Mouse (Mus musculus) hindbrain, embryonic 15.5 days (tissue): ENCODE data around the gene Macf1. TPM values are rescaled to one million over a fixed set of nuclear protein-coding genes. Genes with fewer than 3 reads are reported as not detected.
"Not testable (repeated sequence)": the region's sequence is repeated elsewhere in the genome, so short reads cannot be mapped to it uniquely, and the experiment has no call there.

ENCODE experiments used
- ATAC-seq: fragments of 200-750 bp; cut with Nextera tagmentation; 2 replicates; pipeline ENCODE4 v1.8.0; 2017; ENCODE audit warnings: low read depth, moderate number of reproducible peaks, moderate TSS enrichment; ENCODE audit not compliant: low FRiP score
- H3K27ac ChIP-seq: fragments of 300-500 bp; sonication (generic); replicated peaks from 2 replicates; pipeline ENCODE4 v1.5.1; 2015; ENCODE audit warnings: mild to moderate bottlenecking, inconsistent platforms
- H3K27me3 ChIP-seq: fragments of 300-500 bp; sonication (generic); 2 replicates; pipeline ENCODE4 v1.6.1; 2015; ENCODE audit warnings: control low read depth, inconsistent platforms
- H3K36me3 ChIP-seq: fragments of 300-500 bp; sonication (generic); 2 replicates; pipeline ENCODE4 v1.6.1; 2015; ENCODE audit warnings: control low read depth, inconsistent platforms
- H3K4me1 ChIP-seq: fragments of 300-500 bp; sonication (generic); replicated peaks from 2 replicates; pipeline ENCODE4 v1.6.1; 2015; ENCODE audit warnings: control low read depth, inconsistent platforms
- H3K4me2 ChIP-seq: fragments of 300-500 bp; sonication (generic); 2 replicates; pipeline ENCODE4 v1.6.1; 2015; ENCODE audit warnings: moderate library complexity, mild to moderate bottlenecking, inconsistent platforms
- H3K4me3 ChIP-seq: fragments of 300-500 bp; sonication (generic); 2 replicates; pipeline ENCODE4 v1.5.1; 2015; ENCODE audit warnings: mild to moderate bottlenecking, inconsistent platforms
- H3K9ac ChIP-seq: fragments of 300-500 bp; sonication (generic); 2 replicates; pipeline ENCODE4 v1.6.1; 2015; ENCODE audit warnings: inconsistent platforms
- H3K9me3 ChIP-seq: fragments of 300-500 bp; sonication (generic); 2 replicates; pipeline ENCODE4 v1.6.1; 2016; ENCODE audit warnings: control low read depth, inconsistent platforms
- WGBS: fragments of 180-500 bp; shearing (Covaris S2); methylation state at CpG from one replicate; pipeline ENCODE4 v1.1.7; 2015; 5-methylcytosine and 5-hydroxymethylcytosine counted together
- microRNA-seq: library from miRNA; unstranded; fragments of <30 nt; microRNA quantifications from one replicate; pipeline ENCODE4, GENCODE M21; 2016
- polyA plus RNA-seq: library from polyadenylated mRNA; unstranded; fragments of >200 nt; fragmentation: Nextera tagmentation; extraction: Ambion mirVana; gene quantifications from 2 replicates; pipeline ENCODE4 v1.2.1, GENCODE M21; 2015

Gene Macf1
- polyA plus RNA-seq, 1 experiment from 2014 or later, result 69.2 TPM

DNA sequence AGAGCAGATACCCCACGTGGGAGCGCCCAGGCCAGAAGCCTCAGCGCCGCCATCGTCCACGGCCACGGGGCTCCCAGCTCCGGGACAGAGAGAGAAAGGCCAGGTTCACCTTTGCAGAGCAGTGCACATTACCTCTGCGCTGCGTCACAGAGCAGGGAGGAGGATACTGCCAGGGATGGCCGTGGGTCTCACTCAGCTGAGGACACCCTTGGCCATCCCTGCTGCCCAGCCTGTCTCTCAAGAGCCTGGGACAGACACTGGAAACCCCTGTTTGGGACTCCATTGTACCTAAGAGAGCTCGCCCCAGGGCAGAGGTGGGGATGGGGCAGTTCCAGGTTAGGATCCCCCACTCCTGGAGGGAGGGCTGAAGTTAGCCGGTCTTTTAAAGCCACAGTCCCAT lies 360.6 kb downstream of the Macf1 start, which contains the start of gene Oxct2a:
Gene Oxct2a (minus strand): TSS at position 101 of the 400 bp plus-strand sequence.
- no peak within 1 kb of the TSS for H3K9ac ChIP-seq
- ATAC-seq, result no peak
- no peak within 1 kb of the TSS for H3K27ac ChIP-seq
- H3K4me2 ChIP-seq, result peak within 1 kb of the TSS; percentile 52
- H3K27me3 ChIP-seq, result peaks cover 12% of the 10 kb centered on the region
- no peaks in the 10 kb centered on the region; the same call in 1 of the 2 replicates for H3K4me1 ChIP-seq
- H3K36me3 ChIP-seq, result no peaks in the 10 kb centered on the region
- peak within 1 kb of the TSS; percentile 25 for H3K4me3 ChIP-seq
- 13% methylated on average over 13 of the region's 13 CpGs for WGBS
- H3K9me3 ChIP-seq, result no peaks in the 10 kb centered on the region

DNA sequence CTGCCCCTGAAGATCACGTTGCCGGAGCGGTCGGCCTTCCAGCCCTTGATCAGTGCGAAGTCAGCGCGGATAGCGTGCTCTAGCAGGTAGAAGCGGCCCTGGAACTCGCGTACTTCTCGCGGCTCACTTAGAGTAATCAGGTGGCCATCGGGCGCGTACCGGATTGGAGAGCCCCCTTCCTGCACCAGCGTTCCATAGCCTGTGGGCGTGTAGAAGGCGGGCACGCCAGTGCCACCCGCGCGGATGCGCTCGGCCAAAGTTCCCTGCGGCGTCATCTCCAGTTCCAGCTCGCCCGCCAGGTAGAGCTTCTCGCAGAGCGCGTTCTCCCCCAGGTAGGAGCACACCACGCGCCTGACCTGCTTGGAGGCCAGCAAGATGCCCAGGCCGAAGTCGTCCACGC lies 361.2 kb downstream of the Macf1 start:
- H3K4me3 ChIP-seq, result peak overlapping the region; percentile 25
- H3K4me1 ChIP-seq, H3K36me3 ChIP-seq, H3K9ac ChIP-seq, H3K9me3 ChIP-seq, H3K27ac ChIP-seq: not testable (repeated sequence)
- WGBS, result 16% methylated on average over 25 of the region's 38 CpGs
- peak overlapping the region; percentile 52 for H3K4me2 ChIP-seq
- ATAC-seq, result peak; percentile 60; the same call in 1 of the 2 replicates
- H3K27me3 ChIP-seq, result peaks cover 12% of the 10 kb centered on the region

DNA sequence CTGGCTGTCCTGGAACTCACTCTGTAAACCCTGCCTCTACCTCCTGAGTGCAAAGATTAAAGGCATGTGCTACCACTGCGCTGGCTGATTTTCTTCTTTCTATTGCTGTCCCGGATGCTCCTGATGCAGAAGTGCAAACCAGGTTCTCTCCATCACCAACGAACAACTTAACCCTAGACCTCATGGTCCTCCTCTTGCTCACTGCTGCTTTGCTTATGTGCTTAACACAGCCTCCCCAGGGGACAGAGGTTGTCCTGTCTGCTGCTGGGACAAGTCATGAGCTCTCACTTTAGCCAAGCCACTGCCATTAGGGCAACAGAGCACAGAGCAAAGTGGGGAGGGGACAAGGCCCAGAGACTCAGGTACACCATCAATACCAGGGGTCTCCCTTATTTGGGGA lies 369.7 kb downstream of the Macf1 start:
- 83% methylated on average over 3 of the region's 3 CpGs for WGBS
- no peaks in the 10 kb centered on the region for H3K36me3 ChIP-seq
- no peak for ATAC-seq
- H3K4me1 ChIP-seq, result no peaks in the 10 kb centered on the region
- no peak overlapping the region for H3K9ac ChIP-seq
- no peaks in the 10 kb centered on the region for H3K9me3 ChIP-seq
- H3K4me2 ChIP-seq, result no peak overlapping the region
- H3K27ac ChIP-seq, result no peak overlapping the region
- H3K27me3 ChIP-seq, result no peaks in the 10 kb centered on the region
- no peak overlapping the region for H3K4me3 ChIP-seq

DNA sequence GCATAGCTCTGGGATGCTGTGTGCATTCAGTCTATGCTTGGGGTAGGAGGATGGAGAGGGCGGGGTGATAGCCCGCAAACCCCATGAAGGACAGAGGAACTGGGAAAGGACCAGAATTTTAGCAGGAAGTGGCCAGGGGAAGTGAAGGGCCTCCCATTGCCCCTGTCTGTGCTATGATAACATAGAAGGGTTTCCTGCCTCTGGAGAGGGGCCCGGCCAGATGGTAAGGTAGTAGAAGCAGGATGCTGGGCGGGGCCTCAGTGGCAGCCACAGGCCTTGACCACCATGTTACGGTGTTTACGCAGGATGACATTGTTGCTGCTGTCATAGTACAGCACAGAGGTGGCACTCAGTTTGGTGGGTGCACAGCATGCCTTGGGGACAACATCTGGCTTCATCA lies 371.1 kb downstream of the Macf1 start:
- no peak overlapping the region for H3K4me3 ChIP-seq
- no peaks in the 10 kb centered on the region for H3K27me3 ChIP-seq
- ATAC-seq, result no peak
- no peak overlapping the region for H3K4me2 ChIP-seq
- H3K27ac ChIP-seq, result no peak overlapping the region
- H3K9ac ChIP-seq, result no peak overlapping the region
- H3K9me3 ChIP-seq, result no peaks in the 10 kb centered on the region
- 86% methylated on average over 6 of the region's 6 CpGs for WGBS
- H3K36me3 ChIP-seq, result no peaks in the 10 kb centered on the region
- H3K4me1 ChIP-seq, result no peaks in the 10 kb centered on the region

DNA sequence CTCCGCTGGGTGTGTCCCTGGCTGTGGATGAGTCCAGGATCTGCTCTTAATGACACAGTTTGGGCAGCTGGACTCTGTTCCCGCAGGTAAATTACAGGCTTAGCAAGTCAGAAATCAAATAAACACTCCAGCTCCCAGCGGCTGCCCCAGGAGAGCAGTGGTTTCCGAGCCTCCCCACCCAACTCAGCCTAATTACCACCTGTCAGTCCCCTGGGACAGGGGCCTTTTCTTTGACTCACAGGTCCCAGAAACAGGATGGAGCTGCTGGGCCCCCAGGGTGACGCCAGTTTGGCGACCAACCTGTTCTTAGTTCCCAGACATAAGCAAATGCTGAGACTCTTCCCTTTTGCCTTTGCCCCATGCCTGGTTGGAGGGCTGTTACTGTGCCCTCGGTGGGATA lies 372.3 kb downstream of the Macf1 start:
- no peaks in the 10 kb centered on the region for H3K27me3 ChIP-seq
- WGBS, result 90% methylated on average over 7 of the region's 7 CpGs
- no peaks in the 10 kb centered on the region for H3K4me1 ChIP-seq
- no peak overlapping the region for H3K4me3 ChIP-seq
- H3K9ac ChIP-seq, result no peak overlapping the region
- no peak for ATAC-seq
- no peak overlapping the region for H3K4me2 ChIP-seq
- H3K27ac ChIP-seq, result no peak overlapping the region
- H3K36me3 ChIP-seq, result no peaks in the 10 kb centered on the region
- H3K9me3 ChIP-seq, result no peaks in the 10 kb centered on the region

DNA sequence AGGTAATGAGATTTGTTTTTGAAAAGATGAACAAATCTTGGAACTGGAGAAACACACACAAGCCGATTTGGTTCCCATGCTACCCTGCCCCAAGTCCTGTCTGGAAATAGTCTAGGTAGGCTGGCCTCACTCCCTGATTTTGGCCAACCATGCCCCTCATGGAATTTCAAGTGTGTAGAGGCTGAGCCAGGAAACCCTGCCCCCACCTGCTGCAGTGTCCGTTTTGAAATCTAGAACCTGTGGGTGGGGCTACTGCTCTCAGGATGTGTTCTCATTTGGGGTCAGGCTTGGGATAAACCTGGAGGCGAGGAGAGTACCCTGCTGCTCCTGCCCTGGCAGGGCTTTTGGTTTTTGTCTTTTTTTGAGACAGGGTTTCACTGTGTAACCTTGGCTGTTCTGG lies 375.9 kb downstream of the Macf1 start:
- peaks cover 12% of the 10 kb centered on the region for H3K36me3 ChIP-seq
- H3K4me1 ChIP-seq, result no peaks in the 10 kb centered on the region
- H3K9ac ChIP-seq, result no peak overlapping the region
- WGBS, result 59% methylated on average over 3 of the region's 3 CpGs
- no peak overlapping the region for H3K27ac ChIP-seq
- no peaks in the 10 kb centered on the region for H3K9me3 ChIP-seq
- no peak for ATAC-seq
- H3K4me2 ChIP-seq, result no peak overlapping the region
- H3K4me3 ChIP-seq, result no peak overlapping the region
- no peaks in the 10 kb centered on the region for H3K27me3 ChIP-seq

DNA sequence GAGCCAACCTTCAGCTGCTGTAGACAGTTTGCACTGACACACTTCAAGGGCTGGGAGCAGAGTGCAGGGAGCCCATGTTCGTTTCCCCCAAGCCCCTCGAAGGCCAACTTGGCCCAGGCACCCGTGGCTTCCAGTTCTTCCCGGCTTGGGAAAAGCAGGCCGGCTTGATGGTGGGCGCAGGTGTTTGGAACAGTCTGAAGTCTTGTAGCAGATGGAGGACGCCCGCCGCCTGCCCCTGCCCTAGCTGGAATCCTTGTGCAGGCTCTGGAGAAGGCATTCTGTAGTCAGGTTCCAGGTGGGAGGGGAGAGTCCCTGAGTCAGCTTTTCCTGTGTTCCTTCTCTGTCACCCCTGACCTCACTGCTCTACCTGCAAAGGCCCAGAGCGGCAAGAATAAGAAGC lies 377.2 kb downstream of the Macf1 start:
- WGBS, result 92% methylated on average over 10 of the region's 10 CpGs
- Histone ChIP-seq H3K4me3 (no peak overlapping the region), H3K9ac (no peak overlapping the region), H3K4me1 (no peaks in the 10 kb centered on the region), H3K27me3 (no peaks in the 10 kb centered on the region), H3K4me2 (no peak overlapping the region), H3K27ac (no peak overlapping the region), H3K36me3 (peaks cover 25% of the 10 kb centered on the region), H3K9me3 (no peaks in the 10 kb centered on the region)
- ATAC-seq, result no peak

DNA sequence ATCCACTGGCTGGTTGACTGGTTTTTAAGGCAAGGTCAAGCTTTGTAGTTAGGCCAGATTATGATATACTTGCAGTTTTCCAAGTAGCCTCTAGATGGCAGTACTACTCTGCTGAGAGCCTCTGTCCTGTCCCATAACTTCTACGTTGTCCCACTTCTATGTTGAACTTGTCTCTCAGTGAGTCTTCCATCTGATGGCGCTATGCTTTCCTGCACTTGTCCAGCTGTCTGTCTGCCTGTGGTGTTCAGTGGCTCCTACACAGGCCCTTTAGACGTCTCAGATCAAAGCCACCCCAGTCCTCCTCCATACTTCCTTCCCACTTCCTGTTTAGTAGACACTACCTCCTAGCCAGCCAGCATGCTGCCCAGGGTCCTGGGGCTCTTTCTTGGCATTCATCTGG lies 378.4 kb downstream of the Macf1 start:
- H3K9me3 ChIP-seq, result no peaks in the 10 kb centered on the region
- H3K9ac ChIP-seq, result no peak overlapping the region
- H3K36me3 ChIP-seq, result peaks cover 29% of the 10 kb centered on the region
- 36% methylated on average over 3 of the region's 3 CpGs for WGBS
- ATAC-seq, result peak; percentile 52
- no peak overlapping the region for H3K4me2 ChIP-seq
- no peak overlapping the region for H3K4me3 ChIP-seq
- H3K27ac ChIP-seq, result no peak overlapping the region
- H3K4me1 ChIP-seq, result no peaks in the 10 kb centered on the region
- no peaks in the 10 kb centered on the region for H3K27me3 ChIP-seq

Small RNAs within 50 kb of the gene (microRNA-seq; reads per million reads assigned to microRNA genes)
- gene Mir6398, result not detected

Other genes with a start within 250 kb of the Macf1 start
- gene Ndufs5, start 33.8 kb upstream of the Macf1 start, polyA plus RNA-seq, result 457 and 489 TPM in 2 replicates
- 79.8 and 82.1 TPM in 2 replicates for gene Akirin1, start 66.0 kb upstream of the Macf1 start, polyA plus RNA-seq
- 1.6 and 1.9 TPM in 2 replicates for gene Rhbdl2, start 103.5 kb upstream of the Macf1 start, polyA plus RNA-seq
- gene 4933427I04Rik, start 175.3 kb upstream of the Macf1 start, polyA plus RNA-seq, result 0.09 and 0.16 TPM in 2 replicates
- gene Mycbp, start 220.5 kb upstream of the Macf1 start, polyA plus RNA-seq, result 34.2 and 44.3 TPM in 2 replicates
- gene Rragc, start 233.1 kb upstream of the Macf1 start, polyA plus RNA-seq, result 44.9 and 47.8 TPM in 2 replicates
- gene 4930535I16Rik, start 233.7 kb upstream of the Macf1 start, polyA plus RNA-seq, result not detected in 2 replicates